Mouse (Mus musculus): ENCODE measurements around the gene Olfr983. TPM values are rescaled to one million over a fixed set of nuclear protein-coding genes. Genes with fewer than 3 reads are reported as not detected.

The Olfr983 gene
- polyA plus RNA-seq, 1 experiment from 2014 or later, result not detected

GRCm38 (mm10) chr9:40094769-40095168 lies 1.4 kb upstream of the Olfr983 start:
- no peak for ATAC-seq
- Histone ChIP-seq H3K4me2 (ENCODE audit: low read length) (no peak overlapping the region), H3K27me3 (replicated peaks; ENCODE audit: control insufficient read depth, insufficient read depth, low read length) (no peaks in the 10 kb centered on the region), H3K4me3 (ENCODE audit: low read length) (no peak overlapping the region), H3K4me1 (ENCODE audit: control insufficient read depth, insufficient read depth, low read depth, low read length) (no peaks in the 10 kb centered on the region), H3K9ac (ENCODE audit: low read depth, low read length) (no peak overlapping the region), H3K36me3 (ENCODE audit: control insufficient read depth, insufficient read depth, low read length) (no peaks in the 10 kb centered on the region), H3K27ac (ENCODE audit: low read depth, low read length) (no peak overlapping the region), H3K9me3 (ENCODE audit: control insufficient read depth, low read length) (no peaks in the 10 kb centered on the region)
- WGBS, result 69% methylated on average over 3 of the region's 3 CpGs

- ATAC-seq, result no peak
- H3K27me3 ChIP-seq (replicated peaks; ENCODE audit: control insufficient read depth, insufficient read depth, low read length), result no peaks in the 10 kb centered on the region
- H3K27ac ChIP-seq (ENCODE audit: low read depth, low read length), result no peak within 1 kb of the TSS
- no peaks in the 10 kb centered on the region for H3K9me3 ChIP-seq (ENCODE audit: control insufficient read depth, low read length)
- H3K36me3 ChIP-seq (ENCODE audit: control insufficient read depth, insufficient read depth, low read length), result no peaks in the 10 kb centered on the region
- no peak within 1 kb of the TSS for H3K4me3 ChIP-seq (ENCODE audit: low read length)
- H3K4me2 ChIP-seq (ENCODE audit: low read length), result no peak within 1 kb of the TSS
- no peak within 1 kb of the TSS for H3K9ac ChIP-seq (ENCODE audit: low read depth, low read length)
- WGBS, result 79% methylated on average over 2 of the region's 2 CpGs
- H3K4me1 ChIP-seq (ENCODE audit: control insufficient read depth, insufficient read depth, low read depth, low read length), result no peaks in the 10 kb centered on the region
Measured at GRCm38 (mm10) chr9:40073529-40073928, 19.9 kb downstream of the Olfr983 start, which contains the start of gene Olfr982. Olfr982 (plus strand) TSS chr9:40073829.

GRCm38 (mm10) chr9:40050138-40050537 lies 43.3 kb downstream of the Olfr983 start:
- Histone ChIP-seq H3K4me3 (ENCODE audit: low read length) (no peak overlapping the region), H3K36me3 (ENCODE audit: control insufficient read depth, insufficient read depth, low read length) (no peaks in the 10 kb centered on the region), H3K27me3 (replicated peaks; ENCODE audit: control insufficient read depth, insufficient read depth, low read length) (no peaks in the 10 kb centered on the region), H3K27ac (ENCODE audit: low read depth, low read length) (no peak overlapping the region), H3K4me1 (ENCODE audit: control insufficient read depth, insufficient read depth, low read depth, low read length) (no peaks in the 10 kb centered on the region), H3K4me2 (ENCODE audit: low read length) (no peak overlapping the region), H3K9ac (ENCODE audit: low read depth, low read length) (no peak overlapping the region), H3K9me3 (ENCODE audit: control insufficient read depth, low read length) (no peaks in the 10 kb centered on the region)
- no peak for ATAC-seq
- WGBS, result 93% methylated on average over 19 of the region's 19 CpGs

Other genes starting within 250 kb of the Olfr983 start
- gene Olfr972, start 227.2 kb downstream of the Olfr983 start, polyA plus RNA-seq (2015; fragmentation: Nextera tagmentation; extraction: Ambion mirVana), result not detected in 2 replicates
- gene Olfr229, start 186.3 kb downstream of the Olfr983 start, polyA plus RNA-seq (2015; fragmentation: Nextera tagmentation; extraction: Ambion mirVana), result not detected in 2 replicates
- gene Olfr974, start 156.1 kb downstream of the Olfr983 start, polyA plus RNA-seq (2015; fragmentation: Nextera tagmentation; extraction: Ambion mirVana), result not detected in 2 replicates
- gene Olfr975, start 141.5 kb downstream of the Olfr983 start, polyA plus RNA-seq (2015; fragmentation: Nextera tagmentation; extraction: Ambion mirVana), result 0.05 TPM in 1 of 2 replicates, not detected in the other
- not detected in 2 replicates for gene Olfr976, start 132.5 kb downstream of the Olfr983 start, polyA plus RNA-seq (2015; fragmentation: Nextera tagmentation; extraction: Ambion mirVana)
- gene Olfr978, start 101.5 kb downstream of the Olfr983 start, polyA plus RNA-seq (2015; fragmentation: Nextera tagmentation; extraction: Ambion mirVana), result not detected in 2 replicates
- not detected in 2 replicates for gene Olfr979, start 90.1 kb downstream of the Olfr983 start, polyA plus RNA-seq (2015; fragmentation: Nextera tagmentation; extraction: Ambion mirVana)
- gene Olfr980, start 84.0 kb downstream of the Olfr983 start, polyA plus RNA-seq (2015; fragmentation: Nextera tagmentation; extraction: Ambion mirVana), result not detected in 2 replicates
- not detected in 2 replicates for gene Olfr981, start 72.1 kb downstream of the Olfr983 start, polyA plus RNA-seq (2015; fragmentation: Nextera tagmentation; extraction: Ambion mirVana)
- gene Olfr982, start 19.8 kb downstream of the Olfr983 start, polyA plus RNA-seq (2015; fragmentation: Nextera tagmentation; extraction: Ambion mirVana), result not detected in 2 replicates
- gene Olfr984, start 20.6 kb upstream of the Olfr983 start, polyA plus RNA-seq (2015; fragmentation: Nextera tagmentation; extraction: Ambion mirVana), result not detected in 2 replicates
- not detected in 2 replicates for gene Olfr985, start 36.6 kb upstream of the Olfr983 start, polyA plus RNA-seq (2015; fragmentation: Nextera tagmentation; extraction: Ambion mirVana)
- not detected in 2 replicates for gene Tmem225, start 54.5 kb upstream of the Olfr983 start, polyA plus RNA-seq (2015; fragmentation: Nextera tagmentation; extraction: Ambion mirVana)
- 0.08 TPM in 1 of 2 replicates, not detected in the other for gene Olfr986, start 87.3 kb upstream of the Olfr983 start, polyA plus RNA-seq (2015; fragmentation: Nextera tagmentation; extraction: Ambion mirVana)
- gene Zfp202, start 98.7 kb upstream of the Olfr983 start, polyA plus RNA-seq (2015; fragmentation: Nextera tagmentation; extraction: Ambion mirVana), result 11.2 TPM in 2 replicates
- gene Scn3b, start 175.6 kb upstream of the Olfr983 start, polyA plus RNA-seq (2015; fragmentation: Nextera tagmentation; extraction: Ambion mirVana), result 151 and 167 TPM in 2 replicates